Mouse (Mus musculus): ENCODE results near the gene Fcor. TPM values are rescaled to one million over a fixed set of nuclear protein-coding genes. Genes with fewer than 3 reads are reported as not detected.
A peak's percentile ranks its signal among the peaks of the same experiment; 100 is the strongest.

Gene Fcor
- polyA plus RNA-seq, 1 experiment from 2014 or later: 2.1 TPM

- DNase-seq (ENCODE audit: low spot score): peak; percentile 95
Measured at GRCm38 (mm10) chr8:3676131-3676992, 4.2 kb upstream of the Fcor start, which contains the start of gene Trappc5. Gene Trappc5, plus strand, starts transcription at chr8:3676299.

GRCm38 (mm10) chr8:3674671-3675070 lies 2.5 kb upstream of the Fcor start:
- DNase-seq (ENCODE audit: low spot score): no peak

GRCm38 (mm10) chr8:3670388-3670787 lies 1.8 kb downstream of the Fcor start:
- no peak for DNase-seq (ENCODE audit: low spot score)

DNA sequence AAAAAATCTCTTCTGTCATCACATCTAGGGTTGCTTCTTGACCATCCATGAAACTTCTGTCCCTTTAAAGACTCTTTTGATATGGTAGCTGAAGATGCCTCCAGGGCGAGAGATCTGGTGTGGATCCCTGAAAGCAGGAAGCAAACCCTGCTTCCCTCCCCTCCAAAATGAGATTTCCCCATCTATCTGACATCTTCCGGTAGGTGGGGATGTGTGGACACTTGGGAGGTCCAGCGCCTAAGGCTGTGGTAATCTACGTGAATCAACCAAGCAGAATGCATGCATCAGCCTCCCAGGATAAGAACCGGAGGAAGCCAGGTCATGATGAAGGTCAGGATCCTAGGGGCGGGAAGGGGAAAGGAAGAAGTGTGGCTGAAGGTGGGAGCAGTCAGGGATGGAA lies 6.7 kb downstream of the Fcor start, which contains the start of gene Mcemp1:
Gene Mcemp1 (plus strand): TSS at position 248 of the 400 bp plus-strand sequence.
- DNase-seq (ENCODE audit: low spot score): no peak

DNA sequence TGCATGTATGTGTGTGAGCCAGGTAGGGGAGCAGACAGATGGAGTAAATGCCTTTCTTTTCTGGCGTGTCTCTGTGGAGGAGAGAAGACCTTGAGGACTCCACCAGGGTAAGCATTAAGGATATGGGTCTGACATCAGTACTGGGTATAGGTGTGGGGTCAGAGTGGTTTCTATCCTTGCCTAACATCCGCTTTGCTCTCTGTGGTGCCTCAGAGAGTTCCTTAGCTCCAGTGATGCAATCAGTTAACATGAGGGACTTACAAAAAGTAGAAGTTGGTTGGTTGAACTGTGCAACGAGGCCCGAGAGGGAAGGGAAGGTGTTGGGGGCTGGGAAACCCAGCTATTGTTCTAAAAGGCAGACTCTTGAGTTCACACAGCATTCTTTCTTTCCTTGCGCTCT lies 7.8 kb downstream of the Fcor start:
- no peak for DNase-seq (ENCODE audit: low spot score)

DNA sequence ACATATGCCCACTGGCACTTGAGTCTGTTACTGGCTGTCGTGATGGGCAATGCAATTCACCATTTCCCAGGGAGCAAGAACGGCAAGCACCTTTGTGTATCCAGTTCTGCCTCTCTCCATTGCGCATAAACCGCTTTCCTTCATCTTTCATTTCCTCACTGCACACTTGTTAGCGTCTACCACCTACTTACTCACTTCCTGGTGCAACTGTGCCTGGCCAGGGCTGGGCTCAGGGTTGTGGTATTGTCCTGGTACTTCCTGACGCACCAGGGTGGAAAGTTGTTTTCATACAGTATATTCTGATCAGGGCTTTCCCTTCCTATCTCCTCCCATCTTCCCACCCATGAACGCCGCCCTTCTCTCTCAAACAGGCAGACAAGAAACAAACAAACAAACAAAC lies 11.3 kb downstream of the Fcor start:
- no peak for DNase-seq (ENCODE audit: low spot score)

- DNase-seq (ENCODE audit: low spot score): no peak
Measured at GRCm38 (mm10) chr8:3656725-3657381, 15.3 kb downstream of the Fcor start.

DNA sequence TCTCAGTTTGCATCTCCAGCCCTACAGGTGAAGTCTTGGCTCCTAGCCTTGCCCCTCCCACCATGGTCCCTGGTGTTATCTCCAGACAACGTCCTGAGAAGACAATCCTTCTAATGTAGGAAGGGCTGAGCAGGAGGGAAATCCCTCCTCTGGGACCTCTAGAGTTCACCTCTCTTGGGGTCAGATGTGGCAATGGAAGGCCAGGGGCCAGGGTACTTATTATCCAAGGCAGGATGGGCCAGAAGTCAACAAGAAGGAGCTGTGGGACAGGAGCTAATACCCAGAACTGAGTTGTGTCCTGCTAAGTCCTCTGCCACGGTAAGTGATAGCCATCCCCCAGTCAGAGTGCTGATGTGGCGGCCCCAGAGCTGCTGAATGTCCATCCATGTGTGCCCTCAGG lies 16.6 kb downstream of the Fcor start, which contains the start of gene Retn:
Gene Retn (plus strand): TSS at position 245 of the 400 bp plus-strand sequence.
- no peak for DNase-seq (ENCODE audit: low spot score)

GRCm38 (mm10) chr8:3654726-3655508 lies 17.2 kb downstream of the Fcor start:
- no peak for DNase-seq (ENCODE audit: low spot score)

DNA sequence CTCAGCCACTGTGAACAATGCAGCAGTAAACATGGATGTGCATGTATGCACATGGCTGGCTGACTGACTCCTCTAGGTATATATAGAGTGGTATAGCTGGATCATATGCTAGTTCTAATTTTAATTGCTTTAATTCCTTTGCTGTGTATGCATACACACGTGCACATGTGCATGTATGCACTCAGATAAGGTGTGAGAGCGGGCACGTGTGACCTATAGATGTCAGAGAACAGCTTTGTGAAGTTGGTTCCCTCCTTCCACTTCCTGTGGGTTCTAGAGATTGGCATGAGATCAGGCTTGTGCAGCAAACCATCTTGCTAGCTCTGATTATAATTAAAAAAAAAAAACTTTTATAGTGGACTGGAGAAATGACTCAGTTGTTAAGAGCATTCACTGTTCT lies 19.3 kb downstream of the Fcor start:
- DNase-seq (ENCODE audit: low spot score): no peak

DNA sequence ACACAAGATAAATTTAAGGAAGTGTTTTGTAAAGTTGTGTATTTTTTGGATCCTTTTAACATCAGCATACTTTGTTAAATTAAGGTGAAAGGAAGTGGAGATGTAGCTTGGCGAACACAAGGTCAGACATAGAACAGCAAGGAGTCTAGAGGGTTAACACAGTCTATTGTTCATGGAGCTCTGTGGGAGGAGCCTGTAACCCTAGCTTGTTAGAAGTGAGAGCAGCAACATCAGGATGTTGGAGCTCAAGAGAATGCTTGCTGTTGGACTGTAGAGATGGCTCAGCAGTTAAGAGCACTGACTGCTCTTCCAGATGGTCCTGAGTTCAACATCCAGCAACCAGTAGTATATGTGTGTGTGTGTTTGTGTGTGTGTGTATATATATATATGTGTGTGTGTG lies 23.2 kb downstream of the Fcor start:
- peak; percentile 10 for DNase-seq (ENCODE audit: low spot score)

GRCm38 (mm10) chr8:3648268-3648667 lies 23.9 kb downstream of the Fcor start:
- no peak for DNase-seq (ENCODE audit: low spot score)

GRCm38 (mm10) chr8:3647561-3647960 lies 24.6 kb downstream of the Fcor start:
- no peak for DNase-seq (ENCODE audit: low spot score)

DNA sequence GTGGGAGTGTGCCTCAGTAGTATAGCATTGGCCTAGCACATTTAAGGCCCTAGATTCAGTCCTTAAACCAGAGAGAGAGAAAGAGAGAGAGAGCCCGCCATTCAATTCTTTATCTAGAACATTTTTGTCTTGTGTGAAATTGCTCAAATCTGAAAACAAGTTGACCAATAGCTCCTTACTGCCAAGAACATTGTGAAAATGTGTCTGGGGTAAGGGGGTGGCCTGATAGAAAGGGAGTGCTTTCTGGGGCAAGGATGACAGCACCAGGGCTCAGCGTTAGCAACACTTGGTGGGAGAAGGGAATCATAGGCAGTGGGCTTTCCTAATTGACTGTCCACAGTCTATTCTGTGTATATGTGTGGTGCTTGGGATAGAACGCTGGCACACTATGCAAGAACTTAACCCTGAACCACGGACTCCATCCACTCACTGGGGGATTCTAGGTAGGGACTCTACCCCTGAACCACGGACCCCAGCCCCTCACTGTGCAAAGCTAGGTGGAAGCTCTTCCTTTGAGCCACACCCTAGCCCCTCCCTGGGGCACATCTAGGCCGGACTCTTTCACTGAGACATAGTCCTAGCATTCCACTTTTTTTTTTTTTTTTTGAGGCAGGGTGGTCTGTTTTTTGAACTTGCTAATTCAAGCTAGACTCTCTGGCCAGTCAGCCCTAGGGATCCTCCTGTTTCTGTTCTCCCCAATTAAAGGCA lies 25.2 kb downstream of the Fcor start:
- DNase-seq (ENCODE audit: low spot score): no peak

GRCm38 (mm10) chr8:3645804-3646203 lies 26.4 kb downstream of the Fcor start:
- peak; percentile 52 for DNase-seq (ENCODE audit: low spot score)

- DNase-seq (ENCODE audit: low spot score): peak; percentile 22
Measured at GRCm38 (mm10) chr8:3631478-3631875, 40.7 kb downstream of the Fcor start.

DNA sequence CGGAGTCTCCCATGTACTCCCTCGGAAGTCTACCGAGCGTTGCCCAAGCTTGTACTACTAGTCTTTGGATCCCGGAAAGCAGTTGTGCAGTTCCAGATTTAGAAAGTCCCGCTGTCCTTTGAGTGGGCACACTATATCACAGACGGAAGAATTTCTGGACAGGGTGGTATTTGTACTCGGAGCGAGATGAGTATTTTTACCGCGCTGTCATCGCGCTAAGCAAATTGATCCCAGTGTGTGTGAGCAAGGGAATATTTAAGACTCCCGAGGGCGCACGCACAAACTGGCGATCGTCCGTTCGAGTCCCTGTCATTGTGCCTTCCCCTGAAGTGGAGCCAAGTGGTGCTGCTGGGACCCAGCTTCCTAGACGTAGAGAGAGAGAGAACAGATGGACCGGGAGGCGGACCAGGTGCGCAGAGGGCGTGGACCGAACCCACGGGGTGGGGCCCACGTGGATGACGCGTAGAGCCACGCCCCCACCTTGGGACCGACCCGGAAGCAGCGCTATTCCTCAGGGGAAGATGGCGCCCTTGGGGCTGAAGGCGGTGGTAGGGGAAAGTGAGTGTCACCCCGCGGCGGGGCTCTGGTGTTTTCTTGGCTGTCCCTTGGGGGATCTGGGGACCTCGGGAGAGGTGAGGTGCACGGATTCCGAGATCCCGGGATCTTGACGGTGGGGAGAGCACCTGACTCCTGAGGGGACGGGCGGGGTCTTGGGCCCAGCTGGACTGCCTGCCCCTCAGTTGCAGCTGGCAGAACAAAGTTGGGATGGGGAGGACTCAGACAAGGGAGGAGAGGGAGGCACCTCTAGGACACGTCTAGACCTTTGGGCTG lies 41.3 kb downstream of the Fcor start, which contains the start of gene Stxbp2:
Gene Stxbp2 (plus strand): TSS at position 309 of the 831 bp plus-strand sequence.
- peak; percentile 87 for DNase-seq (ENCODE audit: low spot score)

- DNase-seq (ENCODE audit: low spot score): peak; percentile 55
Measured at GRCm38 (mm10) chr8:3628014-3628413, 44.1 kb downstream of the Fcor start.

- no peak for DNase-seq (ENCODE audit: low spot score)
Measured at GRCm38 (mm10) chr8:3626971-3627370, 45.2 kb downstream of the Fcor start.

- DNase-seq (ENCODE audit: low spot score): no peak
Measured at GRCm38 (mm10) chr8:3625445-3625844, 46.7 kb downstream of the Fcor start, which contains the start of gene Pcp2. Gene Pcp2, minus strand, starts transcription at chr8:3625545.
